8 mouse cellular contexts compared by ENCODE assay signal in genomic region chr16:10838487-10839245, GRCm38 (mm10). TPM values are rescaled to one million over a fixed set of nuclear protein-coding genes. Genes with fewer than 3 reads are reported as not detected.
DNase-seq lines count a peak whose midpoint lies in the region; ATAC-seq and TF ChIP-seq lines count a peak whose summit lies in the region.

No protein-coding gene starts in this region.

- no peak for TF ChIP-seq CTCF in intestine, postnatal 0 days (IDR thresholded peaks at IDR 0.05; ENCODE audit: low read depth)

- H3K4me3 ChIP-seq in intestine, postnatal 0 days (ENCODE audit: low read depth, low read length), result no peak overlapping the region

- 0 out of 2 replicates have a peak overlapping the region, but pooled peaks have one; percentile 3 for H3K9ac ChIP-seq in intestine, postnatal 0 days (ENCODE audit: low read depth, low read length)

- H3K36me3 ChIP-seq in intestine, postnatal 0 days (ENCODE audit: control insufficient read depth, insufficient read depth), result no peaks in the 10 kb centered on the region

- H3K4me2 ChIP-seq in intestine, postnatal 0 days (replicated peaks; ENCODE audit: low read depth), result 0 out of 2 replicates have a peak overlapping the region, but pooled peaks have one; percentile 6

- peak; percentile 31 for DNase-seq in embryo, embryonic 10.5 days (ENCODE audit: low spot score)
- no peak for DNase-seq in embryo, embryonic 9.5 days (ENCODE audit: extremely low spot score)
- peak; percentile 66 for DNase-seq in MN1 (ENCODE audit: low spot score)
- DNase-seq in lung, postnatal 10 days, result peak; percentile 40
- DNase-seq in cerebellum, postnatal 10 days, result no peak
- DNase-seq in layer of hippocampus, adult 8-10 months (ENCODE audit: low spot score in 2 of 2), result no peak
- no peak for DNase-seq in right cerebral cortex, postnatal 14 days

- 32% methylated on average over 10 of the region's 10 CpGs for WGBS in intestine, postnatal 0 days

- H3K4me1 ChIP-seq in intestine, postnatal 0 days (replicated peaks; ENCODE audit: control insufficient read depth, insufficient read depth, low read length), result 0 out of 2 replicates have a peak, but pooled peaks cover 7% of the 10 kb centered on the region

- no peaks in the 10 kb centered on the region for H3K9me3 ChIP-seq in intestine, postnatal 0 days (ENCODE audit: control insufficient read depth)

- ATAC-seq in intestine, postnatal 0 days, result peak; percentile 71

- no peaks in the 10 kb centered on the region for H3K27me3 ChIP-seq in intestine, postnatal 0 days (replicated peaks; ENCODE audit: control insufficient read depth, insufficient read depth, low read length)

- peak overlapping the region; percentile 16; the same call in 1 of the 2 replicates for H3K27ac ChIP-seq in intestine, postnatal 0 days (ENCODE audit: low read depth, low read length)

RNA-seq across cellular contexts. Expression of gene Rmi2, which starts 3.8 kb away (rescaled TPM):
- polyA plus RNA-seq in intestine, postnatal 0 days (2015; fragmentation: Nextera tagmentation; extraction: Ambion mirVana), result 0.53 and 0.88 TPM in 2 replicates
- total RNA-seq in layer of hippocampus, adult 8-10 months (2022), result under 1 TPM; 0.10 to 0.37 (median 0.25) TPM

RNA-seq across cellular contexts. Expression of gene Gm11172, which starts 26.0 kb away (rescaled TPM):
- not detected in 2 replicates for polyA plus RNA-seq in intestine, postnatal 0 days (2015; fragmentation: Nextera tagmentation; extraction: Ambion mirVana)
- not detected for total RNA-seq in layer of hippocampus, adult 8-10 months (2022)

RNA-seq across cellular contexts. Expression of gene Prm1, which starts 33.0 kb away (rescaled TPM):
- polyA plus RNA-seq in intestine, postnatal 0 days (2015; fragmentation: Nextera tagmentation; extraction: Ambion mirVana), result not detected in 2 replicates
- total RNA-seq in layer of hippocampus, adult 8-10 months (2022), result not detected

RNA-seq across cellular contexts. Expression of gene Prm2, which starts 42.7 kb away (rescaled TPM):
- polyA plus RNA-seq in intestine, postnatal 0 days (2015; fragmentation: Nextera tagmentation; extraction: Ambion mirVana), result not detected in 2 replicates
- total RNA-seq in layer of hippocampus, adult 8-10 months (2022), result not detected

RNA-seq across cellular contexts. Expression of gene Prm3, which starts 48.0 kb away (rescaled TPM):
- not detected in 2 replicates for polyA plus RNA-seq in intestine, postnatal 0 days (2015; fragmentation: Nextera tagmentation; extraction: Ambion mirVana)
- total RNA-seq in layer of hippocampus, adult 8-10 months (2022), result not detected

Comparison
In these comparisons a context has a peak if more than half of its experiments do, and no peak if none do; other contexts are left out.
1. DNase-seq: peak in embryo, embryonic 10.5 days (single experiment), MN1 (single experiment) and lung, postnatal 10 days (single experiment); none in embryo, embryonic 9.5 days (single experiment), cerebellum, postnatal 10 days (0 of 2), layer of hippocampus, adult 8-10 months (0 of 2) and right cerebral cortex, postnatal 14 days (single experiment).